9 mouse cellular contexts compared by ENCODE assay signal in the genomic region with DNA sequence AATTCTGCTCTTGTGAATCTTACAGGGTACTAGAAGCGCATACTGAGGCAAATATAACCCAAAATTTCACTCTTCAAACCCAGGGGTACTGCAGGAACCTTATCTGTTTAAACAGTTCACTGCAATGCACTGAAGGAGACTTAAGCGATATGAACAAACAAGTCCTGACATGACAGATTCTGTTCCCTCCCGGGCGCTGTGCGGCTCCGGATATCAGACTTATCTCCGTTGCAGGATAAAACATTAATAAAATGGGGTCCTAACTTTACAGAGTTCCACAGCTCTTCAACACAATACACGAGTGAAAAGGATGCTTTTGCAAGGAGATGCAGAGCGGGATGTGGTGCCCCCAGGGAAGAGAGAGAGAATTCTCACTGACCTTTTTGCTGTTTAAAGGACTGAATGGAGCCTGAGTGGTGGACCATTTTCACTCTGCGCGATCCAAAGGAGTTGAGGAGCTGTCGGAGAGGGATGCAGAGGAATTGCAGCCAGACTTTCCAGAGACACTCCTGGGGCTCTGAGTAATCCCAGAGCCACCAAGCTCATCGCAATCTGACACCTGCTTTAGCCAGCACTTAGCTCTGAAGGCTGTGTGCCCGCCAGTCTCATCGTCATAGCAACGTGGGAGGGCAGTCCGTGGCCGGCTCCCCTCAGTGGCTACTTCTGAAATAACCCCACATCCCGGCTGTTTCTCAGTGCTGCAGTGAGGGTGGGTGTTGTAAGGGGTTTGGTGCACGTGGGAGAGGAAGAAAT. TPM values are rescaled to one million over a fixed set of nuclear protein-coding genes. Genes with fewer than 3 reads are reported as not detected.
DNase-seq lines count a peak whose midpoint lies in the region; ATAC-seq lines count a peak whose summit lies in the region.
"Had no signal": no experiment of that assay in that cellular context is flagged by ENCODE, and none has a peak within 500 bp of the region (broad histone marks: within the 10 kb centered on the region; RNA-seq: fewer than 3 reads in every experiment).

No protein-coding gene starts in this region.

- DNase-seq in kidney, postnatal 10 days = peak; percentile 9
- no peak for DNase-seq in kidney, postnatal 36 days
- peak; percentile 26 for DNase-seq in embryo, embryonic 11.5 days (ENCODE audit: low read depth, low spot score)
- peak; percentile 10 to 22 for DNase-seq in gastrocnemius, postnatal 36 days
- peak; percentile 66 to 76 for DNase-seq in layer of hippocampus, adult 18-20 months (ENCODE audit: low spot score in 2 of 2)
- peak; percentile 72 for DNase-seq in mesoderm, embryonic 11.5 days (ENCODE audit: low read depth, low spot score)
- DNase-seq in lung, adult 18-20 months = no peak

- intact Hi-C loops in gastrocnemius, postnatal 36 days (cut with DNase I) = no loop called here

- peak overlapping the region; percentile 12 for H3K4me3 ChIP-seq in stomach, embryonic 14.5 days (ENCODE audit: low read depth, low read length)

- H3K9ac ChIP-seq in stomach, embryonic 14.5 days (replicated peaks; ENCODE audit: low read depth, low read length) = no peak overlapping the region

- ATAC-seq in stomach, embryonic 14.5 days (ENCODE audit: insufficient number of reproducible peaks, insufficient read depth, low FRiP score, low read depth) = peak; percentile 74
- ATAC-seq: Patski had no signal

- H3K36me3 ChIP-seq in stomach, embryonic 14.5 days (ENCODE audit: control insufficient read depth, insufficient read depth, low read length) = no peaks in the 10 kb centered on the region

- no peaks in the 10 kb centered on the region for H3K27me3 ChIP-seq in stomach, embryonic 14.5 days (ENCODE audit: control insufficient read depth, insufficient read depth, low read length)

- H3K4me1 ChIP-seq in stomach, embryonic 14.5 days (ENCODE audit: control insufficient read depth, insufficient read depth, low read length) = no peaks in the 10 kb centered on the region

- peak overlapping the region; percentile 49 for H3K4me2 ChIP-seq in stomach, embryonic 14.5 days (replicated peaks; ENCODE audit: low read depth, low read length)

- 3% methylated on average over 20 of the region's 20 CpGs for WGBS in stomach, embryonic 14.5 days

- no peaks in the 10 kb centered on the region for H3K9me3 ChIP-seq in stomach, embryonic 14.5 days (ENCODE audit: control insufficient read depth, low read depth, low read length)

- no peak overlapping the region for H3K27ac ChIP-seq in stomach, embryonic 14.5 days (ENCODE audit: low read length)

RNA-seq across cellular contexts. Expression of a gene that starts 0.9 kb away (rescaled TPM):
- total RNA-seq in gastrocnemius, postnatal 36 days (2021) = not detected
- total RNA-seq in layer of hippocampus, adult 18-20 months (2021) = 10 to 100 TPM; 73.2 to 76.1 TPM
- 0.19 and 0.22 TPM in 2 replicates for polyA plus RNA-seq in stomach, embryonic 14.5 days (2014; fragmentation: Nextera tagmentation; extraction: Ambion mirVana)
- polyA plus RNA-seq: Patski had no signal

Comparison
In these comparisons a context has a peak if more than half of its experiments do, and no peak if none do; other contexts are left out.
1. DNase-seq: peak in kidney, postnatal 10 days (single experiment), embryo, embryonic 11.5 days (single experiment), gastrocnemius, postnatal 36 days (2 of 2), layer of hippocampus, adult 18-20 months (2 of 2) and mesoderm, embryonic 11.5 days (single experiment); none in kidney, postnatal 36 days (0 of 2) and lung, adult 18-20 months (0 of 2).
2. RNA of a gene that starts 0.9 kb away (total RNA-seq): 73.2 to 76.1 TPM in layer of hippocampus, adult 18-20 months; not detected in gastrocnemius, postnatal 36 days; every median in the first group is over 10 times any median in the second.